Mouse (Mus musculus): Measurements from ENCODE around the gene Dirc2.
A peak's percentile ranks its signal among the peaks of the same experiment; 100 is the strongest.

The Dirc2 gene

GRCm38 (mm10) chr16:35681327-35682108 is 87.6 kb downstream of the Dirc2 start:
- no peak for DNase-seq

GRCm38 (mm10) chr16:35678476-35678875 is 90.7 kb downstream of the Dirc2 start:
- DNase-seq: no peak

DNA sequence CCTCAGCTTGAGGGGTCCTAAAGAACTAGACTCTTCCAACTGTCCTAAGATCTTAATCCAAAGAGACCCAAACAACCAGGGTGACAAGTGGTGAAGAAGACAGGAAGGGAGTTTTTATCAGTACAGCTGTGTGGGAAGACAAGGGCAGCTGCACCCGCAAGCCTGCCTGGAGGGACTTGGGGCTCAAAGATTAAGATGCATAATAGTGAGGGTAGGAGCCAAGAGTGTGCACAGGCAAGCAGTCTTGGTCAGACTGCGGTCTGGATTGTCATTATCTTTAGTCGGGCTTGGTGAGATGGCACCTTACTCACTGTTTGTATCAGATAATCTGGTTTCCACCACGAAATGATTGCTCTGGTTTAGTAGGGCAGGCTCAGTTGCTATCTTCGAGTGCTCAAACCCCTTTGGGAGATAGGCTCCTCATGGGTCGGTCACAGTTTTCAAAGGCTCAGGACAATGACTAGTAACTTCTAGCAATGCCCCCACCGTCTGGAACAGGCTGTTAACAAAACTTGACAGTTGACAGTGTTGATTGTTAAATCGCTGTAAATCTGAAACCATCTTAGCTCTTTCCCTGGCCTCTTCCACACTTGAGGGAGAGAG is 91.5 kb downstream of the Dirc2 start:
- no peak for DNase-seq

DNA sequence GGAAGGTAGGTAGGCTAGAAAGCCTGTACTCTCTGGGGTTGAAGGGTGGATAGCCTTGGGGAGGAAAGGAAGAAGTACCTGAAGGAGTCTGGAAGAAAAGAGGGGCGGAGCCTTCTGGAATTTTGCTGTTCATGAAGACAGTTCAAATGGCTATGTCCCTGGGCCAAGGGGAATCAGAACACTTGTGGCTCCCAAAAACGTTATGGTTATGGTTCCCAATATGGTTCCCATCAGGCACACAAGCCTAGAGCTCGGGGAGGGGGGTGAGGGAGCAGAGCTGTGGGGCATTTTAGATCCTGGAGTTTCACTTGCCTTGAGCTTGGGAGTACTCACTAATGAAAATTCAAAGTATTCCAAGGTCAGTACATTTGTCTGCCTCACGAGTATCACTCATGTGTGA is 104.3 kb downstream of the Dirc2 start:
- DNase-seq: no peak

GRCm38 (mm10) chr16:35663831-35664414 is 105.2 kb downstream of the Dirc2 start:
- DNase-seq: no peak

DNA sequence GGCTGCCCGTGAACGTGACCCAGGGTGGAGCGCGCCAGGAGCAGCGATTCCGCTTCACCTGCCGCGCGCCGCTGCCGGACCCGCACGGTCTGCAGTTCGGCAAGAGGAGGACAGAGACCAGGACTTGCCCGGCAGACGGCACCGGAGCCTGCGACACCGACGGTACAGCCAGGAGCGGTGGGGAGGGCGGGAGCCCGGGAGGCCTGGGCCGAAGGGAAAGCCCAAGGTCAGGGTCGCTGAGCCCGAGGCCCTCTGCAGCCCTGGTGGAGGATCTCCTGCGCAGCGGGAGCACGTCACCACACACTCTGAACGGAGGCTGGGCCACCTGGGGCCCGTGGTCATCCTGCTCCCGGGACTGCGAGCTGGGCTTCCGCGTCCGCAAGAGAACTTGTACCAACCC is 108.9 kb downstream of the Dirc2 start:
- no peak for DNase-seq

DNA sequence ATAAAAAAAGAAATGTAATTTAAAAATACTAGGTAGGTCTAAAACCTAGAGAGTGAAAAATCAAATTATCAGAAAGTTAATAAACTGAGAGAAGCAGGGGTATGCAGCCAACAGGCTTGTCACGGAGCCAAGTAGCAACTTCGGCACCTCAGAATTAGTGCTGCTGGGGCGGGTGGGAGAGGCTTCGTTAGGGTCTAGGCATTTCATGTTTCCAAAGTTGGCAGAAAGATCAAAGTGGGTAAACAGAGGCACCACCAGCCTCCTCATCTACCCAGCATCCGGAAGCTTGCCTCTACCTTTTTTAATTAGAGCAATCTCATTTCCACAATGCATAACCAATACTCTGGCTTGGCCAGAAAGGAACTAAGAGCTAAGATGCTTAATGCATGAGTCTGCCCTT is 115.2 kb downstream of the Dirc2 start:
- DNase-seq: no peak

GRCm38 (mm10) chr16:35652706-35653105 is 116.5 kb downstream of the Dirc2 start:
- DNase-seq: no peak

- no peak for DNase-seq
Observed at GRCm38 (mm10) chr16:35652206-35652605, 117.0 kb downstream of the Dirc2 start.

GRCm38 (mm10) chr16:35648862-35649261 is 120.3 kb downstream of the Dirc2 start:
- peak; percentile 52 for DNase-seq
